Comparison of ENCODE assay signal across 14 mouse cellular contexts in the genomic region with DNA sequence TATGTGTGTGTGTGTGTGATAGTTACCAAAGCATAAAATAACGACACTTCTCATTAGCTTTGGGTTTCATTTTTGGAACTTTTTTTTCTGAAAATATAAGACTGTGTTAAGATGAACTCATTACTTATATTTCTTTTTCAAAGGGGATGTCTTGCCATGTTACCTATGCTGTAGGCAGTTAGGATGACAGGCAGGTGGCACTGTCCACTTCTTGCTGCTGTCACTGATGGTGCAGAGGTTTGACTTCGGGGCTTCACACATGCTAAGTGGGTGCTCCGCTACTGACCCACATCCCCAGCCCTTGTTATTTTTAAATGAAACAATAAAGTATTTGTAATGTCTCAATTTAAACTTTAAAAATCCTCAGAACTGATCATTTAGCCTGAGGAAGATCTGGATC. TPM values are rescaled to one million over a fixed set of nuclear protein-coding genes. Genes with fewer than 3 reads are reported as not detected.
A peak's percentile ranks its signal among the peaks of the same experiment; 100 is the strongest.
DNase-seq lines count a peak whose midpoint lies in the region; ATAC-seq and TF ChIP-seq lines count a peak whose summit lies in the region.
"Had no signal": no experiment of that assay in that cellular context is flagged by ENCODE, and none has a peak within 500 bp of the region (broad histone marks: within the 10 kb centered on the region; RNA-seq: fewer than 3 reads in every experiment).

No protein-coding gene starts in this region.

- TF ChIP-seq RAD21 in MEL (IDR thresholded peaks at IDR 0.05; ENCODE audit: low read depth, low read length), result peak; percentile 45

- no peak for TF ChIP-seq EP300 in lung, postnatal 0 days (IDR thresholded peaks at IDR 0.05)
- TF ChIP-seq EP300 in MEL (IDR thresholded peaks at IDR 0.05; ENCODE audit: low read depth in 1 of 2, low read length in 2 of 2), result no peak
- TF ChIP-seq EP300 in liver, postnatal 0 days (IDR thresholded peaks at IDR 0.05; ENCODE audit: low read depth), result no peak

- H3K9ac ChIP-seq in hindbrain, postnatal 0 days (replicated peaks; ENCODE audit: low read length), result no peak overlapping the region
- no peak overlapping the region for H3K9ac ChIP-seq in hindbrain, embryonic 14.5 days
- no peak overlapping the region for H3K9ac ChIP-seq in lung, postnatal 0 days (replicated peaks; ENCODE audit: low read depth)
- H3K9ac ChIP-seq in MEL (ENCODE audit: control insufficient read depth, low read depth, low read length, poor library complexity, severe bottlenecking), result no peak overlapping the region
- H3K9ac ChIP-seq in liver, postnatal 0 days (replicated peaks), result no peak overlapping the region
- H3K9ac ChIP-seq: midbrain, embryonic 13.5 days had no signal

- no peak for ATAC-seq in hindbrain, postnatal 0 days
- no peak for ATAC-seq in hindbrain, embryonic 14.5 days (ENCODE audit: low FRiP score)
- no peak for ATAC-seq in lung, postnatal 0 days
- no peak for ATAC-seq in liver, postnatal 0 days
- ATAC-seq: midbrain, embryonic 13.5 days had no signal

- WGBS in hindbrain, postnatal 0 days, result 81% methylated on average over 3 of the region's 3 CpGs
- WGBS in hindbrain, embryonic 14.5 days, result 86% methylated on average over 3 of the region's 3 CpGs
- 83% methylated on average over 3 of the region's 3 CpGs for WGBS in lung, postnatal 0 days
- WGBS in liver, postnatal 0 days (ENCODE audit: insufficient replicate concordance), result 76% methylated on average over 3 of the region's 3 CpGs

- no peak for TF ChIP-seq POLR2A in MEL (IDR thresholded peaks at IDR 0.05; ENCODE audit: control insufficient read depth in 1 of 2, insufficient read depth in 1 of 2, low read depth in 1 of 2, low read length in 2 of 2, poor library complexity in 1 of 2)

- no peak overlapping the region for H3K4me2 ChIP-seq in hindbrain, postnatal 0 days (ENCODE audit: low read depth, low read length)
- H3K4me2 ChIP-seq in hindbrain, embryonic 14.5 days (replicated peaks), result no peak overlapping the region
- H3K4me2 ChIP-seq in lung, postnatal 0 days (replicated peaks; ENCODE audit: low read depth, low read length), result no peak overlapping the region
- H3K4me2 ChIP-seq in liver, postnatal 0 days (ENCODE audit: low read depth, low read length), result no peak overlapping the region
- H3K4me2 ChIP-seq: midbrain, embryonic 13.5 days had no signal

- H3K9me3 ChIP-seq in hindbrain, postnatal 0 days (ENCODE audit: low read length), result no peaks in the 10 kb centered on the region
- no peaks in the 10 kb centered on the region for H3K9me3 ChIP-seq in hindbrain, embryonic 14.5 days (ENCODE audit: control insufficient read depth, low read length)
- H3K9me3 ChIP-seq in lung, postnatal 0 days (ENCODE audit: low read length), result no peaks in the 10 kb centered on the region
- no peaks in the 10 kb centered on the region for H3K9me3 ChIP-seq in MEL (replicated peaks; ENCODE audit: insufficient read depth, low read length)
- H3K9me3 ChIP-seq in liver, postnatal 0 days (ENCODE audit: low read length), result no peaks in the 10 kb centered on the region
- H3K9me3 ChIP-seq: midbrain, embryonic 13.5 days had no signal

- no peaks in the 10 kb centered on the region for H3K27me3 ChIP-seq in hindbrain, postnatal 0 days (ENCODE audit: insufficient read depth, low read length)
- H3K27me3 ChIP-seq in hindbrain, embryonic 14.5 days (ENCODE audit: control insufficient read depth, insufficient read depth, low read length), result no peaks in the 10 kb centered on the region
- H3K27me3 ChIP-seq in lung, postnatal 0 days (replicated peaks; ENCODE audit: insufficient read depth, low read length), result no peaks in the 10 kb centered on the region
- no peaks in the 10 kb centered on the region; a peak in 1 of 4 replicates for H3K27me3 ChIP-seq in MEL (ENCODE audit: control insufficient read depth in 1 of 2, insufficient read depth in 2 of 2, low read length in 2 of 2)
- no peaks in the 10 kb centered on the region for H3K27me3 ChIP-seq in liver, postnatal 0 days (ENCODE audit: insufficient read depth, low read length)
- H3K27me3 ChIP-seq: midbrain, embryonic 13.5 days had no signal

- no peaks in the 10 kb centered on the region for H3K36me3 ChIP-seq in hindbrain, postnatal 0 days (ENCODE audit: insufficient read depth, low read length)
- no peaks in the 10 kb centered on the region for H3K36me3 ChIP-seq in hindbrain, embryonic 14.5 days (replicated peaks; ENCODE audit: control insufficient read depth, insufficient read depth)
- H3K36me3 ChIP-seq in lung, postnatal 0 days (ENCODE audit: insufficient read depth, low read length), result no peaks in the 10 kb centered on the region
- H3K36me3 ChIP-seq in MEL (ENCODE audit: control insufficient read depth in 1 of 2, insufficient read depth in 2 of 2, low read length in 2 of 2), result no peaks in the 10 kb centered on the region
- H3K36me3 ChIP-seq in liver, postnatal 0 days (replicated peaks; ENCODE audit: insufficient read depth, low read length), result no peaks in the 10 kb centered on the region
- H3K36me3 ChIP-seq: midbrain, embryonic 13.5 days had no signal

- H3K4me3 ChIP-seq in hindbrain, postnatal 0 days (ENCODE audit: low read length), result no peak overlapping the region
- H3K4me3 ChIP-seq in hindbrain, embryonic 14.5 days (replicated peaks; ENCODE audit: low read length), result no peak overlapping the region
- H3K4me3 ChIP-seq in lung, postnatal 0 days (ENCODE audit: low read depth, low read length), result no peak overlapping the region
- no peak overlapping the region for H3K4me3 ChIP-seq in MEL (ENCODE audit: control insufficient read depth in 1 of 2, insufficient read depth in 1 of 2, low read depth in 2 of 2, low read length in 2 of 2)
- H3K4me3 ChIP-seq in liver, postnatal 0 days (ENCODE audit: low read depth, low read length), result no peak overlapping the region
- H3K4me3 ChIP-seq: midbrain, embryonic 13.5 days had no signal

- peaks cover 3% of the 10 kb centered on the region; the same call in 1 of the 2 replicates for H3K4me1 ChIP-seq in hindbrain, postnatal 0 days (ENCODE audit: insufficient read depth, low read length)
- no peaks in the 10 kb centered on the region for H3K4me1 ChIP-seq in hindbrain, embryonic 14.5 days (replicated peaks; ENCODE audit: control insufficient read depth, insufficient read depth, low read length)
- H3K4me1 ChIP-seq in lung, postnatal 0 days (ENCODE audit: insufficient read depth, low read depth, low read length), result no peaks in the 10 kb centered on the region
- H3K4me1 ChIP-seq in MEL (ENCODE audit: control insufficient read depth in 1 of 2, insufficient read depth in 2 of 2, low read length in 2 of 2), result 0 out of 4 replicates have a peak, but pooled peaks cover 0 to 4% of the 10 kb centered on the region in 2 experiments
- peaks cover 2% of the 10 kb centered on the region; the same call in 1 of the 2 replicates for H3K4me1 ChIP-seq in liver, postnatal 0 days (ENCODE audit: insufficient read depth)
- H3K4me1 ChIP-seq: midbrain, embryonic 13.5 days had no signal

- no peaks in the 10 kb centered on the region for H3K79me2 ChIP-seq in MEL (ENCODE audit: control insufficient read depth, insufficient read depth, low read length, poor library complexity)

- no peak overlapping the region for H3K27ac ChIP-seq in hindbrain, postnatal 0 days
- H3K27ac ChIP-seq in hindbrain, embryonic 14.5 days, result no peak overlapping the region
- H3K27ac ChIP-seq in lung, postnatal 0 days (ENCODE audit: low read length), result no peak overlapping the region
- no peak overlapping the region for H3K27ac ChIP-seq in MEL (ENCODE audit: control insufficient read depth, low read depth, low read length)
- no peak overlapping the region for H3K27ac ChIP-seq in liver, postnatal 0 days (ENCODE audit: low read depth)
- H3K27ac ChIP-seq: midbrain, embryonic 13.5 days had no signal

- peak; percentile 51 for TF ChIP-seq CTCF in hindbrain, postnatal 0 days (IDR thresholded peaks at IDR 0.05; ENCODE audit: low read depth)
- peak; percentile 41 for TF ChIP-seq CTCF in lung, postnatal 0 days (IDR thresholded peaks at IDR 0.05)
- peak in 2 of 3 experiments; percentile 45 to 48; a peak in 4 of 6 replicates for TF ChIP-seq CTCF in MEL (IDR thresholded peaks at IDR 0.05 in 2 of 3, conservative IDR thresholded peaks at IDR 0.05 in 1 of 3; ENCODE audit: control insufficient read depth in 1 of 3, insufficient read depth in 1 of 3, low read depth in 2 of 3, low read length in 3 of 3, poor library complexity in 1 of 3, severe bottlenecking in 1 of 3)
- TF ChIP-seq CTCF in liver, postnatal 0 days (IDR thresholded peaks at IDR 0.05; ENCODE audit: low read depth), result peak; percentile 53

- DNase-seq in hindbrain, postnatal 0 days (ENCODE audit: low spot score), result no peak
- no peak for DNase-seq in hindbrain, embryonic 14.5 days (ENCODE audit: low spot score)
- no peak for DNase-seq in lung, postnatal 0 days (ENCODE audit: low spot score)
- DNase-seq in lung, postnatal 25 days (ENCODE audit: low spot score), result no peak
- no peak for DNase-seq in MEL (ENCODE audit: low read depth, low spot score)
- no peak for DNase-seq in liver, postnatal 0 days
- DNase-seq in right cerebral cortex, adult 2 months (ENCODE audit: low spot score in 2 of 2), result no peak
- no peak for DNase-seq in adrenal gland, postnatal 14 days
- DNase-seq: cerebellum, adult 2 months; kidney, adult 11 months; right cerebral cortex, postnatal 14 days had no signal

TF ChIP-seq in MEL, 35 proteins besides CTCF, POLR2A, EP300 and RAD21 (continues in another document):
- no peak for TF ChIP-seq UBTF (IDR thresholded peaks at IDR 0.05; ENCODE audit: borderline replicate concordance, insufficient read depth, low read depth, low read length)

RNA-seq across cellular contexts. Expression of a gene that starts 33.4 kb away (rescaled TPM):
- total RNA-seq in hindbrain, postnatal 0 days (2014; rRNA removed), result not detected in 2 replicates
- not detected in 2 replicates for polyA plus RNA-seq in hindbrain, postnatal 0 days (2015; fragmentation: Nextera tagmentation; extraction: Ambion mirVana)
- polyA plus RNA-seq in hindbrain, embryonic 14.5 days (2014; fragmentation: Nextera tagmentation; extraction: Ambion mirVana), result not detected in 2 replicates
- 0.10 and 0.21 TPM in 2 replicates for polyA plus RNA-seq in lung, postnatal 0 days (2015; fragmentation: Nextera tagmentation; extraction: Ambion mirVana)
- total RNA-seq in MEL (2012; rRNA removed), result not detected in 2 replicates
- under 1 TPM in 1 of 2 experiments, not detected in 1; 0.06 TPM for polyA plus RNA-seq in MEL (2012; ENCODE audit: insufficient read depth in 1 of 2, insufficient read length in 2 of 2, low read depth in 1 of 2, low replicate concordance in 2 of 2, missing spikeins in 1 of 2)
- polyA plus RNA-seq in liver, postnatal 0 days (2015; fragmentation: Nextera tagmentation; extraction: Ambion mirVana), result 0.06 and 0.13 TPM in 2 replicates
- not detected in 2 replicates for total RNA-seq in adrenal gland, postnatal 14 days (2021)
- total RNA-seq: left cerebral cortex, postnatal 36 days had no signal
- polyA plus RNA-seq: cerebellum, adult 2 months; midbrain, embryonic 13.5 days; neural tube, embryonic 14.5 days had no signal

RNA-seq across cellular contexts. Expression of a gene that starts 50.7 kb away (rescaled TPM):
- total RNA-seq in hindbrain, postnatal 0 days (2014; rRNA removed), result 12.9 and 13.5 TPM in 2 replicates
- 16.8 and 18.0 TPM in 2 replicates for polyA plus RNA-seq in hindbrain, postnatal 0 days (2015; fragmentation: Nextera tagmentation; extraction: Ambion mirVana)
- polyA plus RNA-seq in hindbrain, embryonic 14.5 days (2014; fragmentation: Nextera tagmentation; extraction: Ambion mirVana), result 22.7 and 24.2 TPM in 2 replicates
- 22.9 and 23.7 TPM in 2 replicates for polyA plus RNA-seq in lung, postnatal 0 days (2015; fragmentation: Nextera tagmentation; extraction: Ambion mirVana)
- 17.6 and 21.7 TPM in 2 replicates for total RNA-seq in MEL (2012; rRNA removed)
- 10 to 100 TPM in 1 of 2 experiments, not detected in 1; 27.5 TPM for polyA plus RNA-seq in MEL (2012; ENCODE audit: insufficient read depth in 1 of 2, insufficient read length in 2 of 2, low read depth in 1 of 2, low replicate concordance in 2 of 2, missing spikeins in 1 of 2)
- polyA plus RNA-seq in liver, postnatal 0 days (2015; fragmentation: Nextera tagmentation; extraction: Ambion mirVana), result 18.3 and 21.6 TPM in 2 replicates
- total RNA-seq in adrenal gland, postnatal 14 days (2021), result 10.1 and 13.8 TPM in 2 replicates
